Mouse (Mus musculus) heart, adult 2 months (tissue): ENCODE data around the gene Tex26.

Experiments
- EP300 ChIP-seq: fragments of 200-500 bp; IDR thresholded peaks from 2 replicates; pipeline ENCODE4 v1.6.1; 2011; ENCODE audit warnings: low read depth, low read length, control low read depth; ENCODE audit not compliant: insufficient read depth
- POLR2A ChIP-seq: fragments of 200-500 bp; IDR thresholded peaks from 2 replicates; pipeline ENCODE4 v1.6.1; 2011; ENCODE audit warnings: mild to moderate bottlenecking, low read depth, low read length, control low read depth; ENCODE audit not compliant: insufficient read depth

GRCm38 (mm10) chr5:149484270-149484669, 44.8 kb downstream of the Tex26 start:
- TF ChIP-seq POLR2A (no peak), EP300 (no peak)
